Mouse (Mus musculus): ENCODE data around the gene Aire. TPM values are rescaled to one million over a fixed set of nuclear protein-coding genes. Genes with fewer than 3 reads are reported as not detected.

The Aire gene
- total RNA-seq (2017), result 1.0 and 1.6 TPM in 2 replicates

- peak; percentile 75 to 86 for ATAC-seq (replicated peaks in 1 of 2; ENCODE audit: insufficient read depth in 1 of 2, low FRiP score in 2 of 2, low TSS enrichment in 1 of 2, low read depth in 1 of 2, poor library complexity in 2 of 2, severe bottlenecking in 2 of 2)
These were observed at the start of gene Aire for GRCm38 (mm10) chr10:78043406-78043836. Gene Aire, minus strand, starts transcription at chr10:78043610.

GRCm38 (mm10) chr10:78092725-78093029 is 49.3 kb upstream of the Aire start:
- ATAC-seq (replicated peaks in 1 of 2; ENCODE audit: insufficient read depth in 1 of 2, low FRiP score in 2 of 2, low TSS enrichment in 1 of 2, low read depth in 1 of 2, poor library complexity in 2 of 2, severe bottlenecking in 2 of 2), result no peak

GRCm38 (mm10) chr10:78091865-78092724 is 48.7 kb upstream of the Aire start:
- no peak for ATAC-seq (replicated peaks in 1 of 2; ENCODE audit: insufficient read depth in 1 of 2, low FRiP score in 2 of 2, low TSS enrichment in 1 of 2, low read depth in 1 of 2, poor library complexity in 2 of 2, severe bottlenecking in 2 of 2)

GRCm38 (mm10) chr10:78090706-78091491 is 47.5 kb upstream of the Aire start:
- no peak for ATAC-seq (replicated peaks in 1 of 2; ENCODE audit: insufficient read depth in 1 of 2, low FRiP score in 2 of 2, low TSS enrichment in 1 of 2, low read depth in 1 of 2, poor library complexity in 2 of 2, severe bottlenecking in 2 of 2)

GRCm38 (mm10) chr10:78090246-78090645 is 46.8 kb upstream of the Aire start:
- no peak for ATAC-seq (replicated peaks in 1 of 2; ENCODE audit: insufficient read depth in 1 of 2, low FRiP score in 2 of 2, low TSS enrichment in 1 of 2, low read depth in 1 of 2, poor library complexity in 2 of 2, severe bottlenecking in 2 of 2)

- ATAC-seq (replicated peaks in 1 of 2; ENCODE audit: insufficient read depth in 1 of 2, low FRiP score in 2 of 2, low TSS enrichment in 1 of 2, low read depth in 1 of 2, poor library complexity in 2 of 2, severe bottlenecking in 2 of 2), result peak; percentile 86 to 89
These were observed 43.7 kb upstream of the Aire start for GRCm38 (mm10) chr10:78087101-78087511.

GRCm38 (mm10) chr10:78086444-78087061 is 43.1 kb upstream of the Aire start:
- ATAC-seq (replicated peaks in 1 of 2; ENCODE audit: insufficient read depth in 1 of 2, low FRiP score in 2 of 2, low TSS enrichment in 1 of 2, low read depth in 1 of 2, poor library complexity in 2 of 2, severe bottlenecking in 2 of 2), result peak; percentile 50

GRCm38 (mm10) chr10:78085711-78086110 is 42.3 kb upstream of the Aire start:
- ATAC-seq (replicated peaks in 1 of 2; ENCODE audit: insufficient read depth in 1 of 2, low FRiP score in 2 of 2, low TSS enrichment in 1 of 2, low read depth in 1 of 2, poor library complexity in 2 of 2, severe bottlenecking in 2 of 2), result no peak

GRCm38 (mm10) chr10:78084073-78084472 is 40.7 kb upstream of the Aire start:
- no peak for ATAC-seq (replicated peaks in 1 of 2; ENCODE audit: insufficient read depth in 1 of 2, low FRiP score in 2 of 2, low TSS enrichment in 1 of 2, low read depth in 1 of 2, poor library complexity in 2 of 2, severe bottlenecking in 2 of 2)

- ATAC-seq (replicated peaks in 1 of 2; ENCODE audit: insufficient read depth in 1 of 2, low FRiP score in 2 of 2, low TSS enrichment in 1 of 2, low read depth in 1 of 2, poor library complexity in 2 of 2, severe bottlenecking in 2 of 2), result peak in 1 of 2 experiments; percentile 32; a peak in 1 of 4 replicates
These were observed 36.7 kb upstream of the Aire start for GRCm38 (mm10) chr10:78079955-78080591.

- no peak for ATAC-seq (replicated peaks in 1 of 2; ENCODE audit: insufficient read depth in 1 of 2, low FRiP score in 2 of 2, low TSS enrichment in 1 of 2, low read depth in 1 of 2, poor library complexity in 2 of 2, severe bottlenecking in 2 of 2)
These were observed 34.9 kb upstream of the Aire start for GRCm38 (mm10) chr10:78078276-78078675.

- no peak for ATAC-seq (replicated peaks in 1 of 2; ENCODE audit: insufficient read depth in 1 of 2, low FRiP score in 2 of 2, low TSS enrichment in 1 of 2, low read depth in 1 of 2, poor library complexity in 2 of 2, severe bottlenecking in 2 of 2)
These were observed 34.5 kb upstream of the Aire start for GRCm38 (mm10) chr10:78077862-78078261.

- peak; percentile 57 to 70 for ATAC-seq (replicated peaks in 1 of 2; ENCODE audit: insufficient read depth in 1 of 2, low FRiP score in 2 of 2, low TSS enrichment in 1 of 2, low read depth in 1 of 2, poor library complexity in 2 of 2, severe bottlenecking in 2 of 2)
These were observed 31.6 kb upstream of the Aire start for GRCm38 (mm10) chr10:78074977-78075376.

GRCm38 (mm10) chr10:78074151-78074550 is 30.7 kb upstream of the Aire start:
- no peak for ATAC-seq (replicated peaks in 1 of 2; ENCODE audit: insufficient read depth in 1 of 2, low FRiP score in 2 of 2, low TSS enrichment in 1 of 2, low read depth in 1 of 2, poor library complexity in 2 of 2, severe bottlenecking in 2 of 2)

- peak; percentile 86 to 90 for ATAC-seq (replicated peaks in 1 of 2; ENCODE audit: insufficient read depth in 1 of 2, low FRiP score in 2 of 2, low TSS enrichment in 1 of 2, low read depth in 1 of 2, poor library complexity in 2 of 2, severe bottlenecking in 2 of 2)
These were observed 25.9 kb upstream of the Aire start, which contains the start of gene Icosl for GRCm38 (mm10) chr10:78069101-78070011. Gene Icosl, plus strand, starts transcription at chr10:78069302.

- ATAC-seq (replicated peaks in 1 of 2; ENCODE audit: insufficient read depth in 1 of 2, low FRiP score in 2 of 2, low TSS enrichment in 1 of 2, low read depth in 1 of 2, poor library complexity in 2 of 2, severe bottlenecking in 2 of 2), result no peak
These were observed 25.1 kb upstream of the Aire start for GRCm38 (mm10) chr10:78068541-78068940.

- no peak for ATAC-seq (replicated peaks in 1 of 2; ENCODE audit: insufficient read depth in 1 of 2, low FRiP score in 2 of 2, low TSS enrichment in 1 of 2, low read depth in 1 of 2, poor library complexity in 2 of 2, severe bottlenecking in 2 of 2)
These were observed 23.8 kb upstream of the Aire start for GRCm38 (mm10) chr10:78067226-78067625.
